Mouse (Mus musculus): ENCODE data around the gene Zfpm1. TPM values are rescaled to one million over a fixed set of nuclear protein-coding genes. Genes with fewer than 3 reads are reported as not detected.

Gene Zfpm1
- polyA plus RNA-seq, 1 experiment = 73.3 TPM

GRCm38 (mm10) chr8:122314899-122315496 lies 33.1 kb downstream of the Zfpm1 start:
- Histone ChIP-seq H3K27ac (ENCODE audit: insufficient read depth, low read length) (peak overlapping the region; percentile 60), H3K27me3 (ENCODE audit: control insufficient read depth, insufficient read depth, low read length) (no peaks in the 10 kb centered on the region), H3K4me1 (ENCODE audit: control insufficient read depth, insufficient read depth, insufficient read length) (peaks cover 16% of the 10 kb centered on the region), H3K4me3 (ENCODE audit: extremely low read depth, insufficient read depth, insufficient read length) (peak overlapping the region; percentile 7; the same call in 1 of the 2 replicates), H3K36me3 (ENCODE audit: control insufficient read depth, insufficient read depth, low read length) (no peaks in the 10 kb centered on the region)
- TF ChIP-seq POLR2A (IDR thresholded peaks at IDR 0.05; ENCODE audit: low read depth, low read length) = no peak
- TF ChIP-seq CTCF (IDR thresholded peaks at IDR 0.05; ENCODE audit: extremely low read depth, insufficient read depth, insufficient read length, insufficient replicate concordance) = no peak
- WGBS = 22% methylated on average over 13 of the region's 13 CpGs
- DNase-seq (ENCODE audit: low read depth in 1 of 2, low spot score in 2 of 2) = peak in 1 of 2 experiments; percentile 45

GRCm38 (mm10) chr8:122316402-122316801 lies 34.5 kb downstream of the Zfpm1 start:
- 80% methylated on average over 2 of the region's 2 CpGs for WGBS

GRCm38 (mm10) chr8:122317918-122318475 lies 36.1 kb downstream of the Zfpm1 start:
- peaks cover 16% of the 10 kb centered on the region for H3K4me1 ChIP-seq (ENCODE audit: control insufficient read depth, insufficient read depth, insufficient read length)
- 0 out of 2 replicates have a peak overlapping the region, but pooled peaks have one; percentile 7 for H3K27ac ChIP-seq (ENCODE audit: insufficient read depth, low read length)
- no peak overlapping the region for H3K4me3 ChIP-seq (ENCODE audit: extremely low read depth, insufficient read depth, insufficient read length)
- TF ChIP-seq POLR2A (IDR thresholded peaks at IDR 0.05; ENCODE audit: low read depth, low read length) = no peak
- TF ChIP-seq CTCF (IDR thresholded peaks at IDR 0.05; ENCODE audit: extremely low read depth, insufficient read depth, insufficient read length, insufficient replicate concordance) = no peak
- WGBS = 60% methylated on average over 8 of the region's 8 CpGs
- H3K36me3 ChIP-seq (ENCODE audit: control insufficient read depth, insufficient read depth, low read length) = no peaks in the 10 kb centered on the region
- no peaks in the 10 kb centered on the region for H3K27me3 ChIP-seq (ENCODE audit: control insufficient read depth, insufficient read depth, low read length)
- DNase-seq (ENCODE audit: low read depth in 1 of 2, low spot score in 2 of 2) = no peak

More at GRCm38 (mm10) chr8:122316402-122316801, 34.5 kb downstream of the Zfpm1 start:
- no peak for DNase-seq (ENCODE audit: low read depth in 1 of 2, low spot score in 2 of 2)
- H3K27me3 ChIP-seq (ENCODE audit: control insufficient read depth, insufficient read depth, low read length) = no peaks in the 10 kb centered on the region
- no peak overlapping the region for H3K27ac ChIP-seq (ENCODE audit: insufficient read depth, low read length)
- no peak for TF ChIP-seq POLR2A (IDR thresholded peaks at IDR 0.05; ENCODE audit: low read depth, low read length)
- no peak for TF ChIP-seq CTCF (IDR thresholded peaks at IDR 0.05; ENCODE audit: extremely low read depth, insufficient read depth, insufficient read length, insufficient replicate concordance)
- H3K36me3 ChIP-seq (ENCODE audit: control insufficient read depth, insufficient read depth, low read length) = no peaks in the 10 kb centered on the region
- H3K4me3 ChIP-seq (ENCODE audit: extremely low read depth, insufficient read depth, insufficient read length) = no peak overlapping the region
- peaks cover 16% of the 10 kb centered on the region for H3K4me1 ChIP-seq (ENCODE audit: control insufficient read depth, insufficient read depth, insufficient read length)

- DNase-seq (ENCODE audit: low read depth in 1 of 2, low spot score in 2 of 2) = no peak
- H3K27me3 ChIP-seq (ENCODE audit: control insufficient read depth, insufficient read depth, low read length) = no peaks in the 10 kb centered on the region
- no peak overlapping the region for H3K4me3 ChIP-seq (ENCODE audit: extremely low read depth, insufficient read depth, insufficient read length)
- TF ChIP-seq POLR2A (IDR thresholded peaks at IDR 0.05; ENCODE audit: low read depth, low read length) = no peak
- TF ChIP-seq CTCF (IDR thresholded peaks at IDR 0.05; ENCODE audit: extremely low read depth, insufficient read depth, insufficient read length, insufficient replicate concordance) = no peak
- H3K36me3 ChIP-seq (ENCODE audit: control insufficient read depth, insufficient read depth, low read length) = no peaks in the 10 kb centered on the region
- H3K27ac ChIP-seq (ENCODE audit: insufficient read depth, low read length) = peak overlapping the region; percentile 6; the same call in 1 of the 2 replicates
- 72% methylated on average over 11 of the region's 11 CpGs for WGBS
- H3K4me1 ChIP-seq (ENCODE audit: control insufficient read depth, insufficient read depth, insufficient read length) = peaks cover 21% of the 10 kb centered on the region
Observed at GRCm38 (mm10) chr8:122319045-122319707, 37.2 kb downstream of the Zfpm1 start.

GRCm38 (mm10) chr8:122319708-122320075 lies 37.8 kb downstream of the Zfpm1 start:
- H3K4me1 ChIP-seq (ENCODE audit: control insufficient read depth, insufficient read depth, insufficient read length) = peaks cover 17% of the 10 kb centered on the region
- peak overlapping the region; percentile 6; the same call in 1 of the 2 replicates for H3K27ac ChIP-seq (ENCODE audit: insufficient read depth, low read length)
- WGBS = 69% methylated on average over 7 of the region's 7 CpGs
- no peak for DNase-seq (ENCODE audit: low read depth in 1 of 2, low spot score in 2 of 2)
- H3K4me3 ChIP-seq (ENCODE audit: extremely low read depth, insufficient read depth, insufficient read length) = no peak overlapping the region
- TF ChIP-seq POLR2A (IDR thresholded peaks at IDR 0.05; ENCODE audit: low read depth, low read length) (no peak), CTCF (IDR thresholded peaks at IDR 0.05; ENCODE audit: extremely low read depth, insufficient read depth, insufficient read length, insufficient replicate concordance) (no peak)
- H3K27me3 ChIP-seq (ENCODE audit: control insufficient read depth, insufficient read depth, low read length) = no peaks in the 10 kb centered on the region
- H3K36me3 ChIP-seq (ENCODE audit: control insufficient read depth, insufficient read depth, low read length) = no peaks in the 10 kb centered on the region

GRCm38 (mm10) chr8:122320541-122320940 lies 38.6 kb downstream of the Zfpm1 start:
- WGBS = 82% methylated on average over 3 of the region's 3 CpGs
- peaks cover 10% of the 10 kb centered on the region; the same call in 1 of the 2 replicates for H3K4me1 ChIP-seq (ENCODE audit: control insufficient read depth, insufficient read depth, insufficient read length)

More at GRCm38 (mm10) chr8:122320541-122320940, 38.6 kb downstream of the Zfpm1 start:
- no peak overlapping the region for H3K4me3 ChIP-seq (ENCODE audit: extremely low read depth, insufficient read depth, insufficient read length)
- H3K36me3 ChIP-seq (ENCODE audit: control insufficient read depth, insufficient read depth, low read length) = no peaks in the 10 kb centered on the region; the same call in 1 of the 2 replicates
- peak overlapping the region; percentile 30; the same call in 1 of the 2 replicates for H3K27ac ChIP-seq (ENCODE audit: insufficient read depth, low read length)
- no peak for TF ChIP-seq POLR2A (IDR thresholded peaks at IDR 0.05; ENCODE audit: low read depth, low read length)
- TF ChIP-seq CTCF (IDR thresholded peaks at IDR 0.05; ENCODE audit: extremely low read depth, insufficient read depth, insufficient read length, insufficient replicate concordance) = no peak
- no peak for DNase-seq (ENCODE audit: low read depth in 1 of 2, low spot score in 2 of 2)
- no peaks in the 10 kb centered on the region for H3K27me3 ChIP-seq (ENCODE audit: control insufficient read depth, insufficient read depth, low read length)
